Mouse (Mus musculus): ENCODE results near the gene Clcn3. TPM values are rescaled to one million over a fixed set of nuclear protein-coding genes. Genes with fewer than 3 reads are reported as not detected.

The Clcn3 gene
- polyA plus RNA-seq, 1 experiment from 2014 or later = 13.4 TPM

- H3K4me1 ChIP-seq = peaks cover 16% of the 10 kb centered on the region
- H3K9me3 ChIP-seq = no peaks in the 10 kb centered on the region
- H3K27me3 ChIP-seq = no peaks in the 10 kb centered on the region
- H3K4me2 ChIP-seq = peak overlapping the region; percentile 75
- no peak for ATAC-seq (ENCODE audit: insufficient number of reproducible peaks, insufficient read depth, low FRiP score, low TSS enrichment, low read depth)
- peaks cover 26% of the 10 kb centered on the region for H3K36me3 ChIP-seq
- no peak overlapping the region for H3K27ac ChIP-seq
- WGBS = 90% methylated on average over 4 of the region's 4 CpGs
- H3K9ac ChIP-seq = no peak overlapping the region
- H3K4me3 ChIP-seq = 0 out of 2 replicates have a peak overlapping the region, but pooled peaks have one; percentile 2
Measured at GRCm38 (mm10) chr8:60891757-60892156, 91.3 kb downstream of the Clcn3 start.

- Histone ChIP-seq H3K4me3 (peak overlapping the region; percentile 68), H3K36me3 (peaks cover 19% of the 10 kb centered on the region), H3K4me2 (peak overlapping the region; percentile 75), H3K9ac (peak overlapping the region; percentile 83), H3K27me3 (no peaks in the 10 kb centered on the region), H3K9me3 (no peaks in the 10 kb centered on the region), H3K4me1 (peaks cover 16% of the 10 kb centered on the region), H3K27ac (no peak overlapping the region)
- 2% methylated on average over 23 of the region's 23 CpGs for WGBS
- no peak for ATAC-seq (ENCODE audit: insufficient number of reproducible peaks, insufficient read depth, low FRiP score, low TSS enrichment, low read depth)
Measured at GRCm38 (mm10) chr8:60890520-60890874, 92.6 kb downstream of the Clcn3 start.

GRCm38 (mm10) chr8:60889843-60890519, 93.1 kb downstream of the Clcn3 start, which contains the start of gene Hpf1:
Gene Hpf1, plus strand, starts transcription at chr8:60890418.
- Histone ChIP-seq H3K9me3 (no peaks in the 10 kb centered on the region), H3K9ac (peak within 1 kb of the TSS; percentile 83), H3K36me3 (peaks cover 15% of the 10 kb centered on the region), H3K4me3 (peak within 1 kb of the TSS; percentile 68), H3K4me2 (peak within 1 kb of the TSS; percentile 75), H3K27ac (no peak within 1 kb of the TSS), H3K27me3 (no peaks in the 10 kb centered on the region), H3K4me1 (peaks cover 16% of the 10 kb centered on the region)
- peak; percentile 94 for ATAC-seq (ENCODE audit: insufficient number of reproducible peaks, insufficient read depth, low FRiP score, low TSS enrichment, low read depth)
- 6% methylated on average over 43 of the region's 43 CpGs for WGBS

GRCm38 (mm10) chr8:60889131-60889842, 93.8 kb downstream of the Clcn3 start:
- Histone ChIP-seq H3K4me3 (no peak overlapping the region), H3K9ac (no peak overlapping the region), H3K27ac (no peak overlapping the region), H3K27me3 (no peaks in the 10 kb centered on the region), H3K36me3 (peaks cover 9% of the 10 kb centered on the region), H3K4me1 (peaks cover 16% of the 10 kb centered on the region), H3K9me3 (no peaks in the 10 kb centered on the region), H3K4me2 (peak overlapping the region; percentile 75)
- ATAC-seq (ENCODE audit: insufficient number of reproducible peaks, insufficient read depth, low FRiP score, low TSS enrichment, low read depth) = no peak
- WGBS = 86% methylated on average over 11 of the region's 11 CpGs

- Histone ChIP-seq H3K36me3 (no peaks in the 10 kb centered on the region), H3K4me1 (peaks cover 15% of the 10 kb centered on the region), H3K9me3 (no peaks in the 10 kb centered on the region), H3K4me2 (no peak overlapping the region), H3K27me3 (no peaks in the 10 kb centered on the region), H3K4me3 (no peak overlapping the region), H3K27ac (no peak overlapping the region), H3K9ac (no peak overlapping the region)
- ATAC-seq (ENCODE audit: insufficient number of reproducible peaks, insufficient read depth, low FRiP score, low TSS enrichment, low read depth) = no peak
- WGBS = 17% methylated on average over 6 of the region's 6 CpGs
Measured at GRCm38 (mm10) chr8:60886736-60887135, 96.4 kb downstream of the Clcn3 start.

- H3K9ac ChIP-seq = no peak overlapping the region
- H3K4me2 ChIP-seq = no peak overlapping the region
- no peaks in the 10 kb centered on the region for H3K36me3 ChIP-seq
- H3K27me3 ChIP-seq = no peaks in the 10 kb centered on the region
- H3K27ac ChIP-seq = no peak overlapping the region
- no peaks in the 10 kb centered on the region for H3K9me3 ChIP-seq
- 0 out of 2 replicates have a peak, but pooled peaks cover 5% of the 10 kb centered on the region for H3K4me1 ChIP-seq
- no peak overlapping the region for H3K4me3 ChIP-seq
- WGBS = 73% methylated on average over 4 of the region's 4 CpGs
- ATAC-seq (ENCODE audit: insufficient number of reproducible peaks, insufficient read depth, low FRiP score, low TSS enrichment, low read depth) = no peak
Measured at GRCm38 (mm10) chr8:60883419-60884137, 99.5 kb downstream of the Clcn3 start.

GRCm38 (mm10) chr8:60878617-60879016, 104.5 kb downstream of the Clcn3 start:
- no peak for ATAC-seq (ENCODE audit: insufficient number of reproducible peaks, insufficient read depth, low FRiP score, low TSS enrichment, low read depth)
- Histone ChIP-seq H3K36me3 (no peaks in the 10 kb centered on the region), H3K4me3 (no peak overlapping the region), H3K4me1 (no peaks in the 10 kb centered on the region), H3K4me2 (no peak overlapping the region), H3K27ac (no peak overlapping the region), H3K27me3 (no peaks in the 10 kb centered on the region), H3K9me3 (no peaks in the 10 kb centered on the region), H3K9ac (no peak overlapping the region)
- WGBS = 60% methylated on average over 2 of the region's 2 CpGs

GRCm38 (mm10) chr8:60870231-60871193, 112.6 kb downstream of the Clcn3 start:
- no peak overlapping the region for H3K4me2 ChIP-seq
- no peaks in the 10 kb centered on the region for H3K9me3 ChIP-seq
- H3K27ac ChIP-seq = no peak overlapping the region
- ATAC-seq (ENCODE audit: insufficient number of reproducible peaks, insufficient read depth, low FRiP score, low TSS enrichment, low read depth) = no peak
- H3K9ac ChIP-seq = no peak overlapping the region
- no peaks in the 10 kb centered on the region for H3K27me3 ChIP-seq
- H3K4me3 ChIP-seq = no peak overlapping the region
- H3K36me3 ChIP-seq = no peaks in the 10 kb centered on the region
- H3K4me1 ChIP-seq = no peaks in the 10 kb centered on the region
- 82% methylated on average over 13 of the region's 13 CpGs for WGBS

- WGBS = 91% methylated on average over 2 of the region's 2 CpGs
Measured at GRCm38 (mm10) chr8:60869761-60870160, 113.3 kb downstream of the Clcn3 start.

GRCm38 (mm10) chr8:60868236-60868965, 114.7 kb downstream of the Clcn3 start:
- H3K27ac ChIP-seq = no peak overlapping the region
- H3K27me3 ChIP-seq = no peaks in the 10 kb centered on the region
- no peaks in the 10 kb centered on the region for H3K36me3 ChIP-seq
- no peaks in the 10 kb centered on the region for H3K9me3 ChIP-seq
- no peak for ATAC-seq (ENCODE audit: insufficient number of reproducible peaks, insufficient read depth, low FRiP score, low TSS enrichment, low read depth)
- no peaks in the 10 kb centered on the region for H3K4me1 ChIP-seq
- no peak overlapping the region for H3K4me2 ChIP-seq
- no peak overlapping the region for H3K9ac ChIP-seq
- WGBS = 89% methylated on average over 4 of the region's 4 CpGs
- no peak overlapping the region for H3K4me3 ChIP-seq

More at GRCm38 (mm10) chr8:60869761-60870160, 113.3 kb downstream of the Clcn3 start:
- H3K9me3 ChIP-seq = no peaks in the 10 kb centered on the region
- no peak overlapping the region for H3K27ac ChIP-seq
- H3K27me3 ChIP-seq = no peaks in the 10 kb centered on the region
- H3K4me1 ChIP-seq = no peaks in the 10 kb centered on the region
- H3K4me2 ChIP-seq = no peak overlapping the region
- no peak for ATAC-seq (ENCODE audit: insufficient number of reproducible peaks, insufficient read depth, low FRiP score, low TSS enrichment, low read depth)
- H3K4me3 ChIP-seq = no peak overlapping the region
- no peaks in the 10 kb centered on the region for H3K36me3 ChIP-seq
- H3K9ac ChIP-seq = no peak overlapping the region

Data from embryonic facial prominence, embryonic 13.5 days (tissue).